Mouse (Mus musculus) olfactory bulb, adult 2 months (tissue): ENCODE data around the gene Gm42957.
A peak's percentile ranks its signal among the peaks of the same experiment; 100 is the strongest.

Experiments used
- CTCF ChIP-seq: fragments of 200-500 bp; IDR thresholded peaks from 2 replicates; pipeline ENCODE4 v1.5.1; 2012; ENCODE audit warnings: low read depth, mild to moderate bottlenecking, low read length, moderate library complexity; ENCODE audit not compliant: insufficient read depth
- POLR2A ChIP-seq: fragments of 200-500 bp; IDR thresholded peaks from 2 replicates; pipeline ENCODE4 v1.6.1; 2012; ENCODE audit warnings: mild to moderate bottlenecking, low read depth, low read length, moderate library complexity; ENCODE audit not compliant: insufficient read depth

DNA sequence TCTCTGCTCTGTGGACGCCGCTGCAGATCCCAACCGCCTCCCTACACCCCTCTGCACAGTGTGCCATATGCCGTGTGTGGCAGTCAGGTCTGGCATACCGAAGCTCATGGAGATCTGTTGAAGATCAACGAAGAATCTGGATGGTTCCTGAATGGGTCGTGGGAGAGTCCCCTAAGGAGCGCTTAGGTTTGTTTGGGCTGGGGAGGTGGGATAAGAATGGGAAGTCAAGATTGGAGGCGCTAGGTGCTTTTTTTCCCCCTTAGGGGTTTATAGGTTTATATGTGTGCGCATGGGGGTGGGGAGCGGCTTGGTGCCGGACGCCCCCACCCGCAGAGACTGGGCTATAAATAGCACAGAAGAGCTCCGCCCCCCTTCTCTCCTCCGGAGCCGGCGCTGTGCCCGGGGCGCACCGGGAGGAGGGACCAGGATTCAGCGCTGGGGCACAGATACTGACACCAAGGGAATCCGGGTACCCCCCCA is 39.0 kb upstream of the Gm42957 start, which contains the start of gene Ankrd34a:
- TF ChIP-seq CTCF (no peak), POLR2A (0 out of 2 replicates have a peak, but pooled peaks have one; percentile 45)
